Mouse (Mus musculus) embryo, embryonic 11 days (tissue): ENCODE measurements at regions not wholly inside any gene's neighbourhood (a gene's known extent, or its start where the extent isn't known, plus 50 kb on each side); places are given as distances from the start of the nearest gene placed in this dataset.
A peak's percentile ranks its signal among the peaks of the same experiment; 100 is the strongest.

Source experiments
- DNase-seq: peaks from one replicate; pipeline ENCODE4 v3.0.0-alpha.2; 2015

DNA sequence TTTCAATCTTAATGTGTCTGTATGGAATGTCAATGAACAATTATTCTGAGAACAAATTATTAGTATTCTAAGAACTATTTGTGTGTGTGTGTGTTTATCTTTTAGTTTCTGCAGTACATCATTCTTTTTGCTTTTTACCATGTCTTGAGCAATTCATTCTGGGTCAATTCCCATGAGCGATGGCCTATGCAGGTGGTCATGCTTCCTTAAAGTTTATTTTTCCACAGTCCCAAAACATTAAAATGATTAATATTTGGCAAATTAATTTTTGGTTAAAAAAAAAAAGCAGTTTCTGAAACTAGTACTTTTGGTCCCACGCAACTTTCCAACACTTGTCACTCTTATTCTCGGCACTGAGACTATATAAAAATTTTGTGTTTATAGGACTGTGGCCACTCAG is 416.8 kb upstream of the Rgmb start:
- no peak for DNase-seq

DNA sequence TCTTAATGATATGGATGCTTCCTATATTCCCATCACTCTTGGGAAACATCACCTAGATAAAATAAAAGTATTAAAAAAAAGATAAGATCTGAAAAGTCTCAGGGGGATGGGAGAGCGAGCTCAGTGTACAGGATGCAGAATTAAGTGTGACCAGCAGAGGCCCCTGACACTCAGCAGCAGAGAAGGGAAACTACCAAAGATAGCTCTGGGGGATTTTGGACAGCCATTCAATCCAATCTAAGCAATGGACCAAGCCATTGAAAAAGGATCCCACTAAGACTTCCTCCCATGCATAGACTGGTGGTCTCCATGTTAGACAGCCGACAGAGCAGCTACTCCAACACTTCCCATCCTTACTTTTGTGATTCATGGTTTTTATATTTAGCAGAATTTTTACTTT is 390.4 kb upstream of the Rgmb start:
- peak; percentile 3 for DNase-seq

DNA sequence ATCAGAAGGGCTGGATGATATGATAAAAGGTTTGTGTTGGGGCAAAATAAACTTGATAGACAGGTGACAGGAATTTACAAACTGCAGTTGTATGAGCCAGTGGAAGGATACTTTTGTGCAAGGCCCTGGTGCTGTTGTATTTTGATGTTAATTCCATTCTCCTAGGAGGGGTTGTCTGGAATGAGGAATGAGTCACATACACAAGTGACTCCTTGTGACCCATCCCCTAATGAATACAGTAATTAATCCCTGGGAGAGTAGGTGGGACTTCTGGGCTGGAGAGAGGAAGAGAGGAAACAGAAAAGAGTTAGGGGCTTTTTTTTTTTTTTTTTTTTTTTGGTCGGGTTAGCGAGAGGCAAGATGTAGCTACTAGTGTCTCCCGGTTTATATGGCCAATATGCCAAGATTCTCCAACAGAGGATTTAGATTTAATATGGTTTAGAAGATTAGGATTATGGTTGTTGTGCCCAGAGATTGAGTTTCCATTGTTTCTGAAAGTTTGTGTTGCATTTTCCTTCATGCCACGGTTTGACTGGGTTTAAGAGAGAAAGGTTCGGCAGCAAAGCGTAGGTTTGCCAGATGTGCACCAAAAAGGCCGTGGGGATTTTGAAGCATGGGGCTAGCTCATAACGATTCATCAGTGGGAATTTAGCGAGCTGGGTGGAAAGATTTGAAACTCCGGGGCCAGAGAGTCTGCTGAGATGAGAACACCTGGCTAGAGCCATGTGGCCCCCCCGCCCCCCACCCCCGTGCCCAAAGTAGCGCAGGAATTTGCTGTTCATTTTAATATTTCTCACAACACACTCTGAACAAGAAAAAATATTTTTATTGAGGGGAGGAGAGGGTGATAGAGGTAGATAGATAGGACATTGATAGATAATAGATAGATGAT is 389.1 kb upstream of the Rgmb start:
- no peak for DNase-seq

DNA sequence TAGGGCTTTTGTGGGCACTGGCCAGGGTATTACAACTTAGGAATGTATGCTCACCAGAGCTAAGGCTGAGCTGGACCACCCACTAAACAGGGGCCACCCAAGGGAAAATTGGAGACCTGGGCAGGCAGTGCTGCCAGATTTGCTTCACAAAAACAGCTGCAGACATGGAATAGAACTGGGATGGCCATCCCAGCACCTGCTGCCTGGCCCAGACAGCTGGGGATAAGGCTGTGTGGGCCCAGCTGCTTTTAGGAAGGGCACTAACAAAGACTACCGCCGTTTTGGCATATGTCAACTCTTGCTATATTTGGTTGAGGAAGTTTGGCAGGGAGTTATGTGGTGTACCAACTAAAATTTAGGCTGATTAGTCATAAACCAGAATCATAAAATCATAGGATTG is 387.8 kb upstream of the Rgmb start:
- DNase-seq = peak; percentile 47

DNA sequence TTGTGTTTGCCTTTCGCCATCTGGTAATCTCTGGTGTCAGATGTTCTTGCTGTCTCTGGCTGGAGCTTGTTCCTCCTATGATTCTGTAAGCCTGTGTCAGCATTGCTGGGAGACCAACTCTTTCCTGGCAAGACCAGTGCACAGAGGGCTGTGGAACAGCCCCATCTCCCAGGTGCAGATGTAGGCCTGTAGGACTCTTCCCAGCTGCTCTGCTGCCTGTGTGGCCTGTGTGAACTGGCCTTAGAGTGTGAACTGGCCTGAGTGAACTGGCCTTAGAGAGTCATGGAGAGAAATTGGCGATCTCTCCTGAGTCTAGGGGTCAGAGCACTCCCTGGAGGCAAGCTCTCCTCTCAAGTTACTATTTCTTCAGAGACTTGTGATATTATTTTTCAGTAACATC is 386.0 kb upstream of the Rgmb start:
- DNase-seq = peak; percentile 3

DNA sequence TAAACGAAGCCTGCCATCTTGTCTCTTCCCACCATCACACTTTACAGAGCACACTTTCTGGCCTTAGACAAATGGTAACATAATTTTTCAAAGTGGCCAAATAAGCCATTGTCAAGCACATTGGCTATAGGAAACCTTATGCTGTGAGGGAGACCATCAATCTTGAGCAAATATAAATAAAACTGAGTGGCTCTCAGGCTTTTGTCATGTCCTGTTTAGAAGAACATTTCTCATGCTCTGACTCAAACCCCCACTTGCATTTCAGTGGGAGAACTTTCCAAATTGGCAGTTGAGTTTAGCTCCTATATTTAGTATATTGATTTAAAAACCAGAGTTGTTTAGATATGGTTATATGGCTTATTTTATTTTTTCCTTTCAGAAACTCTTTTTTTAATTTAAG is 362.8 kb upstream of the Rgmb start:
- DNase-seq = no peak

DNA sequence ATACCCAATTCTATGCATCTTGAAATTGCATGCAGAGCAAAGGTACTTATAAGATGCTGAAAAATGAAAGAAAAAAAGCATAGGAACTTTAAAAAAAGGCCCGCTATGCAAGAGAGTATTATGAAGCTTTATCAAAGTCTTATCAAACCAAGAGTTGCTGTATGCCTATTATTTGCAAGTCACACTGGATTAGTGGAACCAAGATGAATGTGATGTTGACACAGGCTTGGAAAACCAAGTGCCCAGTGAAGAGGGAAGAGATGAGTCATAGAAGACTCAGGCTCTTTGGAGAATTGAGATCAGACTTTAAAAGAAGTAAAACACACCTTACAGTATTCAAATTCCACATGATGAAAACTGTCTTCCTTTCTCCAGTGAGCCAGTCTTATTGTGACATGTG is 350.0 kb upstream of the Rgmb start:
- no peak for DNase-seq

DNA sequence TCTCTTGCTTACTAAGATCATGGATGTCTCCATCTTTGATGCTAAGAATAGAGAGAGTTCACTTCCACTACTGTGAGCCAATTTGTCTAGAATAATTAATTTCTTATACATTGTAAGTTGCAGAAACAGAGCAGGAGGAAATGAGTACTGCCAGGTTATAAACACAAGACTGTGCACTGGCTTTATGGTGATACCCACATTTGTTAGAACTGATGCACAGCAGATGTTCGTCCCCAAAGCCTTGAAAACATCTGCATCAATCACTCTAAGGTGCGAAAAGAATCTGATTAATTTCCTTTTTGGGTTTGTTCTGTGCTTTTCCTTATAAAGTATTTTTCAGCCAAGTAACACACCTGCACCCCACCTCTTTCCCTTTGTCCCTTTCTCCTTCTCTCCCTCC is 347.3 kb upstream of the Rgmb start:
- no peak for DNase-seq

DNA sequence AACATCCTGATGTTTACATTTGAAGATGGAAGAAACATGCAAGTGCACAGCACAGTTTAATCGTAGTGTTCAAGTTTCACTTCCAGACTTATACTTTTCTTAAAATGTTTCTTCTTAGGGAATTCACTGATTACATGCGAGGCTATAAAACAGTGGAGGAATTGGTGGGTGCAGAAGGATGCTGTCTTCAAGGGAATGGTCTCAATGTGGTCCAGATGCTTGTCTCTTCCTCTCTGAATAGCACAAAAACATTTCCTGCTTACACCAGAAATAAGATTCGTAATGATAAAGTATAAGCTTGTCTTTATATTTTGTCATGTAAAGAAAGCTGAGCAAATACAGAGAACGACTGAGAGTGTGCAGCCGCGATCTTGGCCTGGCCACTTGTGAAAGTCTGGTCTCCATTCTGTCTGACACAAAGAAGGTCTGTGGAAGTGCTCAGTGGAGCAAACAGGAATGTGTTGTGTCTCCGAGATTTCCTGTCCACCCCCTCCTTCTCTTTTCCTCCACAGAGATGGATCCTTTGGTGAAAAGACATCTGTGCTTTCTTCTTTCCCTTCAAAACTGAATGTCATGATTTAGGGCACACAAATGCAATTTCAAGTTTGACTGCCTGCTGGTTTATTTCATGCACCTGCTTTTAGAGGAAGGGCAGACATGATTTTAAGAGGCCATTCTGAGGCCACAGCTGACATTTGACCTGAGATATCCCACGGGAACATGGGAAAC is 346.1 kb upstream of the Rgmb start:
- DNase-seq = peak; percentile 74

DNA sequence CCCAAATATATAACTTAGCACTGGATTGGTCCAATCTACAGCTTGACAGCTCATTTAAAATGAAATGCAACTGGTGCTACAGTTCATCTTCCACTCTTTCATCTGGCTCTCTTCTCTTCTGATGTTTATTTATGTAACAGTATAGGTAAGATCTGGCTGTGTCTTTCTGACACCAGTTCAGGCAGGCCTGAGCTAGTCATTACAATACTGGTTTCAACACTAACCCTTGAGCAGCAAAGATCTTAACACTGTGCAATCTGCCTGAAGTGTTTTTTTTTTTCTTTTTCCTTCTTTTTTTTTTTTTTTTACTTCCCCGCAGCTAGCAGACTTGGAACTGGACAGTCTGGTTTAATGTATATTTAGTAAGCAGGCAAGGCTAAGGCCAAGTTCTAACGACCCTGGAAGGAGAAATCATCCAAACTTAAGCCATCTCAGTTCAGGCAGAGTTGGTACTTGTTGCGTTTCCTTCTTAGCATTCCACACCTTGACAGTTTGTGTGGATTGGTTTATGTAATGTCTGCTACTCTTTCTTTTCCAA is 342.8 kb upstream of the Rgmb start:
- DNase-seq = no peak

DNA sequence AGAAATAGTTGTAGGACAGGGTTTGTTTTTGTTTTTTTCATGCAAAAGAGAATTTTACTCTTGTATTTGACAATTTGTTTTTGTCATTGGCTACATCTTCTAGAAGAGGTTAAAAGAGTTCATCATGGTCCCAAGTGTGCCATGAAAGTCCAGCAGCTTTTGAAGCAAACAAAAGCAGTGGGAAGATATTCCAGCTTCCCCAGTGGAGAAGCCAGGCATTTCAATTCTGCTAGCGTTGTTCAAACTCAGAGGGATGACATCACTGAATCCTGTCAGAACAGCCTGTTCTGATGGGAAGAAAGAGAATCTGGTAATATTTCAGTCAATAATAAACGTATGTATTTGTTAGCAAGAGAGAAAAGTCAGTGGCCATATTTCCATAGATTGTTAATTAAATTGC is 335.9 kb upstream of the Rgmb start:
- no peak for DNase-seq

DNA sequence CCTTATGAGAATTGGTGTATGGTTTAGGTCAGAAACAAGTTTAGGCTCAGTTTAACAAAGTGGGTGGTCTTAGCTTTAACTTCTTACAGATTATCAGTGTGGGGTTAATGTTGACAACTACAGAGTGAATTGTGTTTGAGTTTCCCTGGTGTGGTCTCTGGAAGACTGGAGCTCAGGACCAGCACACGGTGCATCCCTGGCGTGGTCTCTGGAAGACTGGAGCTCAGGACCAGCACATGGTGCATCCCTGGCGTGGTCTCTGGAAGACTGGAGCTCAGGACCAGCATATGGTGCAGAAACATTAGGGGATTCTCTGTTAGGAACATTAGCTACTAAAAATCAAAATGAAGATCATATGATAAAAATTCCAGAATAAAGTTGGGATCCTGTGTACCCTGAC is 327.3 kb upstream of the Rgmb start:
- DNase-seq = no peak

DNA sequence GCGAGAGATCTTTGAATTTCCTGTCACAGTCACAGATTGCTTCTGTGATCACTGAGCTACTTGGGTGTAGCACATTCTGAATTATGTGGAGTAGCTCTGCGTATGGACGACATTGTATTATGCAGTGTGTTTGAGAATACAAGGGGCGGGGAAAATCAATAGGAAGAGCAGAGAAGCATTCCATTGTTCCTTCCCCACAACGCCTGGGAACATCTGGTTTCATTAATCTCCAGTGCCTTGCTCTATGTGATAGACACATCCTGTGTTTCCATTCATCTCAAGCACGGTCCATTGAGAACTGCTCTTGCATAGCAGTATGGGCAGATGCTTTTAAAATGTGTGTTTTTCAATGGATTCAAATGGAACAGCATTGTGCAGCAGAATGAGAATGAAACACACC is 326.9 kb upstream of the Rgmb start:
- peak; percentile 75 for DNase-seq

DNA sequence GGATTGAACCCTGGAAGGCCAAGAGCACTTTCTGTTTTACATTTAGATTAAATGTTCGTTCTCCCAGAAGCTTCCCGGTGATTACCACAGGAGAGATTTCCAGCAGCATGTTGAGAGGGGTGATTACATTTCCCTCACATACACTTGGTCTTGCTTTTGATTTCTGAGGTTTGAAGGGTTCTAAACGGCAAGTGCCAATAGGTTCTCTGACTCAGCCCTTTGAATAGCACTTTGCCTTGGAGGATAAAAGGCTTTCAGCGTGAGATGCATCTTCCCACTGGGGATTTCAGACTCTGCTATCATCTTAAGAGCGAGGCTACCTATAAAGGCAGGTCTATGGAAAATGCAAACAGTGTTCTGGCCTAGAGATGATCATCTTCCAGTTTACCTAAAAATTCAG is 326.3 kb upstream of the Rgmb start:
- no peak for DNase-seq

DNA sequence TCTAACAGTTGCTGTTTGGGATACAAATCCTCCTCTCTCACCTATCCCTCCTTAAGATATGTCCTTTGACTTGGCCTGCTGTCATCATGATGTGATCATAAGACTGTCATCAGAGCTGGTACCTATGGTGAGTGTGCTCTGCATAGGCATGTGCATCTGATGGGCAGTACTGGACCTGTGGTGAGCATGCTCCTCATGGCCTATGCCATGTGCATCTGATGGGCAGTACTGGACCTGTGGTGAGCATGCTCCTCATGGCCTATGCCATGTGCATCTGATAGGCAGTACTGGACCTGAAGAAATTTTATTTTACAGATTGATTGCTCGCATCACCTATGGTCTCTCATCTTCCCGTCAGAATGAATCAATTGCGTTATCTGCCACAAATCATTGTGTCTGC is 325.8 kb upstream of the Rgmb start:
- no peak for DNase-seq

DNA sequence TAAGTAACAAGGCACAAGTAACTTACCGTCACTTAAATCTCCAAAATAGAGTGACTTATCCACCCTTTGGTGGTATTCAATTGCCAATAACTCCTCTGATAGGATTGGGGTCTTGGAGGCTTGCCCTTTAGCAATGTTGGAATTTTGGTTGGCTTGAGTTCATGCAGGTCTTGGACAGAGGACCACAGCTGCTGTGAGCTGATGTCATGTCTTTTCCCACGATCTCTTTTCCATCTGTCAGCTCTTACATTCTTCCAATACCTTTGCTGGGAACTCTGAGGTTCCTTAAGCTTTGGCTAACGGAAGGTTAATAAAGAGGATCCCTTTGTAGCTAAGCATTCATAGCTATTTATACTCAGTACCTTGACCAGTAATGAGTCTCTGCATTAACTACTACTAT is 324.7 kb upstream of the Rgmb start:
- peak; percentile 11 for DNase-seq
